ENCODE assay signal across 15 mouse cellular contexts in the genomic region with DNA sequence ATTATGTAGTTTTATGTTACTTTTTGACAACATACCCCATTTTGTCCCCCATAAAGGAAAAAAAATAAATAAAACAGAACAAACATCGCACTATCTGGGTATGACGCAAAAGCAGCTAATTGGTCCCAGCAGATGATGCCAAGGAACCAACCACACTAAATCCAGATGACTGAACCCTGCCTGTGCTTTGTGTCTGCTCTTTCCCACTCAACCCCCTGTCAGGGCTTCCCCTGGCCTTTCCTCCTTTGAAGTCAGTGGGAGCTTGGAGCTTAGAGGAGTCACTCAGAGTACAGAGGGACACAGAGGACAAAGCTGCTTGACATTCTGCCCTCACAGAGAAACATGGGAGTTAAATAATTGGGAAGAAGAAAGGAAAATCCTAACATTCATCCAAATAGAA.
A peak's percentile ranks its signal among the peaks of the same experiment; 100 is the strongest.
DNase-seq lines count a peak whose midpoint lies in the region; ATAC-seq and TF ChIP-seq lines count a peak whose summit lies in the region.
"Had no signal": no experiment of that assay in that cellular context is flagged by ENCODE, and none has a peak within 500 bp of the region (broad histone marks: within the 10 kb centered on the region; RNA-seq: fewer than 3 reads in every experiment).

No protein-coding gene starts in this region.

- H3K36me3 ChIP-seq in hindbrain, embryonic 11.5 days (ENCODE audit: control insufficient read depth, insufficient read depth, low read length): no peaks in the 10 kb centered on the region
- H3K36me3 ChIP-seq in hindbrain, postnatal 0 days (ENCODE audit: insufficient read depth, low read length): no peaks in the 10 kb centered on the region
- H3K36me3 ChIP-seq in midbrain, embryonic 12.5 days: no peaks in the 10 kb centered on the region
- no peaks in the 10 kb centered on the region for H3K36me3 ChIP-seq in midbrain, embryonic 16.5 days (ENCODE audit: control insufficient read depth, insufficient read depth, low read length)
- H3K36me3 ChIP-seq in forebrain, embryonic 14.5 days (ENCODE audit: control insufficient read depth, insufficient read depth, low read length): no peaks in the 10 kb centered on the region
- H3K36me3 ChIP-seq: heart, embryonic 15.5 days had no signal

- DNase-seq in hindbrain, embryonic 11.5 days (ENCODE audit: low spot score): peak; percentile 12
- DNase-seq in hindbrain, postnatal 0 days (ENCODE audit: low spot score): no peak
- peak; percentile 19 for DNase-seq in forebrain, embryonic 14.5 days (ENCODE audit: low spot score)
- no peak for DNase-seq in cerebellum, adult 11 months
- no peak for DNase-seq in left cerebral cortex, adult 11 months (ENCODE audit: low spot score)
- DNase-seq: adrenal gland, postnatal 14 days; B cell, adult 2 months; gastrocnemius, postnatal 10 days; heart, adult 18-20 months; lung, adult 18-20 months; lung, postnatal 4 days; thymus, postnatal 25 days had no signal

- no peaks in the 10 kb centered on the region for H3K4me1 ChIP-seq in hindbrain, embryonic 11.5 days (replicated peaks; ENCODE audit: control insufficient read depth, insufficient read depth, low read length)
- no peaks in the 10 kb centered on the region for H3K4me1 ChIP-seq in hindbrain, postnatal 0 days (ENCODE audit: insufficient read depth, low read length)
- no peaks in the 10 kb centered on the region for H3K4me1 ChIP-seq in midbrain, embryonic 12.5 days
- H3K4me1 ChIP-seq in midbrain, embryonic 16.5 days (ENCODE audit: control insufficient read depth, insufficient read depth, low read length): no peaks in the 10 kb centered on the region
- no peaks in the 10 kb centered on the region for H3K4me1 ChIP-seq in forebrain, embryonic 14.5 days (ENCODE audit: control insufficient read depth, insufficient read depth, low read length)
- H3K4me1 ChIP-seq: heart, embryonic 15.5 days had no signal

- no peak for ATAC-seq in hindbrain, embryonic 11.5 days (ENCODE audit: low FRiP score)
- ATAC-seq in hindbrain, postnatal 0 days: no peak
- ATAC-seq in midbrain, embryonic 12.5 days (ENCODE audit: low FRiP score, low read depth): peak; percentile 76
- ATAC-seq in midbrain, embryonic 16.5 days: no peak
- ATAC-seq in forebrain, embryonic 14.5 days: 0 out of 2 replicates have a peak, but pooled peaks have one; percentile 44

- TF ChIP-seq CTCF in hindbrain, postnatal 0 days (IDR thresholded peaks at IDR 0.05; ENCODE audit: low read depth): no peak

- no peaks in the 10 kb centered on the region for H3K9me3 ChIP-seq in hindbrain, embryonic 11.5 days (ENCODE audit: control insufficient read depth, low read length)
- no peaks in the 10 kb centered on the region for H3K9me3 ChIP-seq in hindbrain, postnatal 0 days (ENCODE audit: low read length)
- no peaks in the 10 kb centered on the region for H3K9me3 ChIP-seq in midbrain, embryonic 12.5 days
- H3K9me3 ChIP-seq in midbrain, embryonic 16.5 days (replicated peaks; ENCODE audit: control insufficient read depth, low read length, poor library complexity, severe bottlenecking): no peaks in the 10 kb centered on the region
- no peaks in the 10 kb centered on the region for H3K9me3 ChIP-seq in forebrain, embryonic 14.5 days (replicated peaks; ENCODE audit: control insufficient read depth, low read length)
- H3K9me3 ChIP-seq: heart, embryonic 15.5 days had no signal

- no peaks in the 10 kb centered on the region for H3K27me3 ChIP-seq in hindbrain, embryonic 11.5 days (ENCODE audit: control insufficient read depth, insufficient read depth, low read length)
- H3K27me3 ChIP-seq in hindbrain, postnatal 0 days (ENCODE audit: insufficient read depth, low read length): no peaks in the 10 kb centered on the region
- no peaks in the 10 kb centered on the region for H3K27me3 ChIP-seq in midbrain, embryonic 12.5 days
- H3K27me3 ChIP-seq in midbrain, embryonic 16.5 days (ENCODE audit: control insufficient read depth, insufficient read depth, low read depth, low read length): no peaks in the 10 kb centered on the region
- no peaks in the 10 kb centered on the region for H3K27me3 ChIP-seq in forebrain, embryonic 14.5 days (replicated peaks; ENCODE audit: control insufficient read depth, insufficient read depth, low read length)
- H3K27me3 ChIP-seq: heart, embryonic 15.5 days had no signal

- no peak overlapping the region for H3K27ac ChIP-seq in hindbrain, embryonic 11.5 days (ENCODE audit: low read depth, low read length)
- no peak overlapping the region for H3K27ac ChIP-seq in hindbrain, postnatal 0 days
- no peak overlapping the region for H3K27ac ChIP-seq in midbrain, embryonic 12.5 days (replicated peaks)
- no peak overlapping the region for H3K27ac ChIP-seq in midbrain, embryonic 16.5 days (ENCODE audit: low read length)
- H3K27ac ChIP-seq in forebrain, embryonic 14.5 days (ENCODE audit: low read depth, low read length): no peak overlapping the region
- H3K27ac ChIP-seq: heart, embryonic 15.5 days had no signal

- H3K4me2 ChIP-seq in hindbrain, embryonic 11.5 days (replicated peaks; ENCODE audit: low read depth, low read length): no peak overlapping the region
- no peak overlapping the region for H3K4me2 ChIP-seq in hindbrain, postnatal 0 days (ENCODE audit: low read depth, low read length)
- no peak overlapping the region for H3K4me2 ChIP-seq in midbrain, embryonic 12.5 days (replicated peaks)
- no peak overlapping the region for H3K4me2 ChIP-seq in midbrain, embryonic 16.5 days (ENCODE audit: low read length)
- H3K4me2 ChIP-seq in forebrain, embryonic 14.5 days (ENCODE audit: low read length): no peak overlapping the region
- H3K4me2 ChIP-seq: heart, embryonic 15.5 days had no signal

- H3K4me3 ChIP-seq in hindbrain, embryonic 11.5 days (ENCODE audit: low read depth, low read length): no peak overlapping the region
- no peak overlapping the region for H3K4me3 ChIP-seq in hindbrain, postnatal 0 days (ENCODE audit: low read length)
- H3K4me3 ChIP-seq in midbrain, embryonic 12.5 days: no peak overlapping the region
- H3K4me3 ChIP-seq in midbrain, embryonic 16.5 days (ENCODE audit: low read depth, low read length): no peak overlapping the region
- H3K4me3 ChIP-seq in forebrain, embryonic 14.5 days (ENCODE audit: low read depth, low read length): no peak overlapping the region
- H3K4me3 ChIP-seq: heart, embryonic 15.5 days had no signal

- H3K9ac ChIP-seq in hindbrain, embryonic 11.5 days (ENCODE audit: low read depth, low read length): no peak overlapping the region
- no peak overlapping the region for H3K9ac ChIP-seq in hindbrain, postnatal 0 days (replicated peaks; ENCODE audit: low read length)
- no peak overlapping the region for H3K9ac ChIP-seq in midbrain, embryonic 12.5 days (replicated peaks)
- H3K9ac ChIP-seq in midbrain, embryonic 16.5 days (ENCODE audit: low read depth, low read length): no peak overlapping the region
- no peak overlapping the region for H3K9ac ChIP-seq in forebrain, embryonic 14.5 days (ENCODE audit: low read length)
- H3K9ac ChIP-seq: heart, embryonic 15.5 days had no signal

- WGBS in hindbrain, embryonic 11.5 days: 71% methylated on average over 2 of the region's 2 CpGs
- 74% methylated on average over 2 of the region's 2 CpGs for WGBS in hindbrain, postnatal 0 days
- 43% methylated on average over 2 of the region's 2 CpGs for WGBS in midbrain, embryonic 12.5 days
- 38% methylated on average over 2 of the region's 2 CpGs for WGBS in midbrain, embryonic 16.5 days
- WGBS in forebrain, embryonic 14.5 days: 56% methylated on average over 2 of the region's 2 CpGs

Comparison
In these comparisons a context has a peak if more than half of its experiments do, and no peak if none do; other contexts are left out.
1. ATAC-seq: peak in midbrain, embryonic 12.5 days (single experiment) and forebrain, embryonic 14.5 days (single experiment); none in hindbrain, embryonic 11.5 days (single experiment), hindbrain, postnatal 0 days (single experiment) and midbrain, embryonic 16.5 days (single experiment).
2. DNase-seq: peak in hindbrain, embryonic 11.5 days (single experiment) and forebrain, embryonic 14.5 days (single experiment); none in hindbrain, postnatal 0 days (single experiment), cerebellum, adult 11 months (single experiment) and left cerebral cortex, adult 11 months (single experiment).